Mouse (Mus musculus) limb, embryonic 15.5 days (tissue): ENCODE measurements around the gene Coro2b. TPM values are rescaled to one million over a fixed set of nuclear protein-coding genes. Genes with fewer than 3 reads are reported as not detected.

Experiments
- ATAC-seq: fragments of 200-750 bp; cut with Nextera tagmentation; 2 replicates; pipeline ENCODE4 v1.8.0; 2017; ENCODE audit warnings: low read depth, moderate TSS enrichment; ENCODE audit not compliant: insufficient number of reproducible peaks, low FRiP score, low TSS enrichment
- H3K27ac ChIP-seq: fragments of 300-500 bp; sonication (generic); 2 replicates; pipeline ENCODE4 v1.5.1; 2015; ENCODE audit warnings: moderate library complexity, mild to moderate bottlenecking, inconsistent platforms
- H3K27me3 ChIP-seq: fragments of 300-500 bp; sonication (generic); 2 replicates; pipeline ENCODE4 v1.6.1; 2015; ENCODE audit warnings: inconsistent platforms
- H3K36me3 ChIP-seq: fragments of 300-500 bp; sonication (generic); 2 replicates; pipeline ENCODE4 v1.6.1; 2015; ENCODE audit warnings: inconsistent platforms
- H3K4me1 ChIP-seq: fragments of 300-500 bp; sonication (generic); 2 replicates; pipeline ENCODE4 v1.6.1; 2015; ENCODE audit warnings: inconsistent platforms
- H3K4me2 ChIP-seq: fragments of 300-500 bp; sonication (generic); 2 replicates; pipeline ENCODE4 v1.6.1; 2015; ENCODE audit warnings: mild to moderate bottlenecking, inconsistent platforms
- H3K4me3 ChIP-seq: fragments of 300-500 bp; sonication (generic); 2 replicates; pipeline ENCODE4 v1.5.1; 2015; ENCODE audit warnings: mild to moderate bottlenecking, inconsistent platforms
- H3K9ac ChIP-seq: fragments of 300-500 bp; sonication (generic); 2 replicates; pipeline ENCODE4 v1.6.1; 2015; ENCODE audit warnings: inconsistent platforms
- H3K9me3 ChIP-seq: fragments of 300-500 bp; sonication (generic); 2 replicates; pipeline ENCODE4 v1.6.1; 2016; ENCODE audit warnings: inconsistent platforms
- WGBS: fragments of 180-500 bp; shearing (Covaris S2); methylation state at CpG from one replicate; pipeline ENCODE4 v1.1.7; 2015; 5-methylcytosine and 5-hydroxymethylcytosine counted together
- polyA plus RNA-seq: library from polyadenylated mRNA; unstranded; fragments of >200 nt; fragmentation: Nextera tagmentation; extraction: Ambion mirVana; gene quantifications from 2 replicates; pipeline ENCODE4 v1.2.1, GENCODE M21; 2015

Coro2b gene
- polyA plus RNA-seq, 1 experiment from 2014 or later: 9.4 TPM

GRCm38 (mm10) chr9:62509617-62510016 is 27.2 kb downstream of the Coro2b start:
- Histone ChIP-seq H3K36me3 (no peaks in the 10 kb centered on the region), H3K9ac (no peak overlapping the region), H3K4me3 (no peak overlapping the region), H3K27me3 (no peaks in the 10 kb centered on the region), H3K4me2 (no peak overlapping the region), H3K4me1 (peaks cover 23% of the 10 kb centered on the region), H3K9me3 (no peaks in the 10 kb centered on the region), H3K27ac (no peak overlapping the region)
- ATAC-seq: no peak
- WGBS: 71% methylated on average over 6 of the region's 6 CpGs

- Histone ChIP-seq H3K27me3 (no peaks in the 10 kb centered on the region), H3K9ac (no peak overlapping the region), H3K4me1 (peaks cover 20% of the 10 kb centered on the region), H3K9me3 (no peaks in the 10 kb centered on the region), H3K36me3 (no peaks in the 10 kb centered on the region), H3K4me3 (no peak overlapping the region), H3K4me2 (no peak overlapping the region), H3K27ac (no peak overlapping the region)
- ATAC-seq: no peak
- 81% methylated on average over 10 of the region's 10 CpGs for WGBS
These were observed 27.9 kb downstream of the Coro2b start for GRCm38 (mm10) chr9:62508740-62509524.

DNA sequence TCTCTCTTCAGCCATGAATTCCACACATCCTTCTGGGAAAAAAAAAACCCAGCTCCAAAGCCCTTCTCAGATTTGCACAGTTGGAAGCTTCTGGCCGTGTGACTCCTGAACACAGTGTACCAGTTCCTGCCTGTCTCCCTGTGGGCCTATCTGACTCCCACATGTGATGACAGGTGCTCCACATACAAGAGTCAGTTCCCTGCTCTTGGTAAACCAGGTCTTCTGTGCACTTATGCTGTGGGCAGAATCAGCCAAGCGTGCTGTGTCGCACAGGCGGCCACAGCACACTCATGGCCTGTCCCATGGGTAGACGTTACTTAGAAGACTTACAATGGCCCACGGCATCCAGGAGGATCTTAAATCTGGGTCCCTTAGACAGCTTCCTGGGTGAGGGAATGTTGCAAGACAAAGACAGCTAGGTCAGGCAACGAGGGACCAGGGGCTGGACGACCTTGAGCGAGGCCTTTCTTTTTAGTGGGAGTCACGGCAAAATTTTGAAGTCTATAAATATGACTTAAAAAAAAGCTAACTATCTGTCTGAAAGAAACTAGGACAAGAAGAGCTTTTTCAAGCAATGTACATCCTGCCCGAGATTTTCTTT is 30.3 kb downstream of the Coro2b start:
- WGBS: 79% methylated on average over 11 of the region's 11 CpGs
- H3K9ac ChIP-seq: no peak overlapping the region
- H3K4me1 ChIP-seq: peaks cover 10% of the 10 kb centered on the region; the same call in 1 of the 2 replicates

GRCm38 (mm10) chr9:62504129-62504528 is 32.7 kb downstream of the Coro2b start:
- 71% methylated on average over 7 of the region's 7 CpGs for WGBS
- Histone ChIP-seq H3K27ac (no peak overlapping the region), H3K4me1 (0 out of 2 replicates have a peak, but pooled peaks cover 2% of the 10 kb centered on the region), H3K36me3 (no peaks in the 10 kb centered on the region), H3K27me3 (no peaks in the 10 kb centered on the region), H3K4me3 (no peak overlapping the region), H3K9ac (no peak overlapping the region), H3K9me3 (no peaks in the 10 kb centered on the region), H3K4me2 (no peak overlapping the region)
- no peak for ATAC-seq

More for the DNA sequence above, 30.3 kb downstream of the Coro2b start:
- ATAC-seq: no peak
- Histone ChIP-seq H3K27me3 (no peaks in the 10 kb centered on the region), H3K9me3 (no peaks in the 10 kb centered on the region), H3K36me3 (no peaks in the 10 kb centered on the region), H3K27ac (no peak overlapping the region), H3K4me2 (no peak overlapping the region), H3K4me3 (no peak overlapping the region)

- H3K4me3 ChIP-seq: no peak overlapping the region
- H3K4me1 ChIP-seq: 0 out of 2 replicates have a peak, but pooled peaks cover 2% of the 10 kb centered on the region
- no peak overlapping the region for H3K4me2 ChIP-seq
- H3K27ac ChIP-seq: no peak overlapping the region
- no peaks in the 10 kb centered on the region for H3K36me3 ChIP-seq
- H3K27me3 ChIP-seq: no peaks in the 10 kb centered on the region
- ATAC-seq: no peak
- 74% methylated on average over 2 of the region's 2 CpGs for WGBS
- H3K9me3 ChIP-seq: no peaks in the 10 kb centered on the region
- no peak overlapping the region for H3K9ac ChIP-seq
These were observed 34.5 kb downstream of the Coro2b start for GRCm38 (mm10) chr9:62502361-62502760.

- 90% methylated on average over 3 of the region's 3 CpGs for WGBS
These were observed 35.3 kb downstream of the Coro2b start for GRCm38 (mm10) chr9:62501566-62501965.

DNA sequence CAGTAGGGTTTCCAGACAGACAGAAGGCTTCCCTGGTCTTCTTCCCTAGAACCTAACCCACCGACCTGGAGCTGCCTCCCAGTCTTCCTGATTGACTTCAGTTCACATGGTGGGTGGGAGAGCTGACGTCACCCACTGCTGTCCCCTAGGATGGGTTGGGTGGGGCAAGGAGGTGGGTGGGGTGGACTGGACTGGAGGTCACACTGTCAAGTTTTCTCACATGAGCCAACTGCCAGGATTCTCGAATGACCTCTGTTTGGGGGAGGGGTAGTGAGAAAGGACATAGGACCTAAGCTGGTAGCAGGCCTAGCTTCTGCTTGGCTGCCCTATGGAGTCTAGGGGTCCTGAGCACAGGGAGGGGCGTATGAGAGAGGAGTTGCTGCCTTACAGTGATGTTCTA is 36.8 kb downstream of the Coro2b start:
- no peak for ATAC-seq
- Histone ChIP-seq H3K9ac (no peak overlapping the region), H3K9me3 (no peaks in the 10 kb centered on the region), H3K27me3 (no peaks in the 10 kb centered on the region), H3K4me3 (no peak overlapping the region), H3K4me2 (no peak overlapping the region), H3K27ac (no peak overlapping the region), H3K36me3 (no peaks in the 10 kb centered on the region), H3K4me1 (0 out of 2 replicates have a peak, but pooled peaks cover 2% of the 10 kb centered on the region)
- WGBS: 64% methylated on average over 4 of the region's 4 CpGs

More at GRCm38 (mm10) chr9:62501566-62501965, 35.3 kb downstream of the Coro2b start:
- Histone ChIP-seq H3K36me3 (no peaks in the 10 kb centered on the region), H3K27me3 (no peaks in the 10 kb centered on the region), H3K4me3 (no peak overlapping the region), H3K9me3 (no peaks in the 10 kb centered on the region), H3K27ac (no peak overlapping the region), H3K4me1 (0 out of 2 replicates have a peak, but pooled peaks cover 2% of the 10 kb centered on the region), H3K4me2 (no peak overlapping the region), H3K9ac (no peak overlapping the region)
- no peak for ATAC-seq

- Histone ChIP-seq H3K9me3 (no peaks in the 10 kb centered on the region), H3K4me3 (no peak overlapping the region), H3K27ac (no peak overlapping the region), H3K9ac (no peak overlapping the region), H3K27me3 (no peaks in the 10 kb centered on the region), H3K36me3 (no peaks in the 10 kb centered on the region), H3K4me1 (0 out of 2 replicates have a peak, but pooled peaks cover under 1% of the 10 kb centered on the region), H3K4me2 (no peak overlapping the region)
- WGBS: 79% methylated on average over 6 of the region's 6 CpGs
- ATAC-seq: no peak
These were observed 37.9 kb downstream of the Coro2b start for GRCm38 (mm10) chr9:62498945-62499344.

DNA sequence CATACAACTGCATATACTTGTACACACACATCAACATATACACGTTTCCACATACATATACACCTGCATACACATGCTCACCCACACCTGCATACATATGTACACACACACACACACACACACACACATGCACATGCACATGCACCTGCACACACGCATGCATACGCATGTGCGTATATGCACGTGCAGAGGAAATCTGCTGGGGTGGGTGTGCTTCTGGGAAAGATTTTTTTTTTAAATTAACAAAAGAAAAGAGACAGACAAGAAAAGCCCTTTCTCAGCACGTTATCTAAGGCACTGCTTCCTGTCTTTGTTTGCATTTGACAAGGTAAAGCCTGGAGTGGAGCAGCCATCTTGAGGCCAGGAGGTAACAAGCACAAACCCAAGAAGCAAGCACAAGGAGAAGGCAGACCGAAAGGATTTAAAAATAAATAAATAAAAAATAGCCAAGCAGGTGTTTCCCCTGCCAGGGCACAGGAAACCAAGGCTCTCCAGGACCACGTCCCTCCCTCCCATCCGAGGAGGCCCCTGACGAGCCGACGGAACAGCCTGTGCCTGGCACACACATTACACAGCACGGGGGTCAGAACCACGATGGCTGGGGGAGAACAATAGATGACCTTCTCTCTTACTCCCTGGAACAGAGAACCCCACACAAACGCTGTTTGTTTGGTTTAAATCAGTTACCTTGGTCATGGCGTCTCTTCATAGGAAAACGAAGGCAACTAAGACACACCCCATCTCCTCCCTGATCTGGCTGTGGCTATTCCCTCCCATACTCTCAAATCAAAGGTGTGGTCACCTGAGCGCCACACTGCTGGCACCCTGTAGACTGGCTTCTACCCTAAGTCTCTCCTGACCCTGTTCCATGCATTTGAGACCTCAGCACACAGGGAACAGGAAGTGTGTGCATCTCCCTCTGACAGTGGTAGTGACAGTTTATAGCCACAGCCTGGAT is 39.4 kb downstream of the Coro2b start:
- Histone ChIP-seq H3K36me3 (no peaks in the 10 kb centered on the region), H3K9me3 (no peaks in the 10 kb centered on the region), H3K4me3 (no peak overlapping the region), H3K9ac (no peak overlapping the region), H3K4me1 (no peaks in the 10 kb centered on the region), H3K27ac (no peak overlapping the region), H3K27me3 (no peaks in the 10 kb centered on the region), H3K4me2 (no peak overlapping the region)
- 57% methylated on average over 18 of the region's 18 CpGs for WGBS
- no peak for ATAC-seq

GRCm38 (mm10) chr9:62492306-62492990 is 44.4 kb downstream of the Coro2b start:
- H3K4me3 ChIP-seq: no peak overlapping the region
- ATAC-seq: no peak
- H3K36me3 ChIP-seq: no peaks in the 10 kb centered on the region
- no peak overlapping the region for H3K27ac ChIP-seq
- H3K4me1 ChIP-seq: peaks cover 10% of the 10 kb centered on the region; the same call in 1 of the 2 replicates
- no peak overlapping the region for H3K9ac ChIP-seq
- no peak overlapping the region for H3K4me2 ChIP-seq
- 70% methylated on average over 6 of the region's 6 CpGs for WGBS
- no peaks in the 10 kb centered on the region for H3K9me3 ChIP-seq
- H3K27me3 ChIP-seq: no peaks in the 10 kb centered on the region

DNA sequence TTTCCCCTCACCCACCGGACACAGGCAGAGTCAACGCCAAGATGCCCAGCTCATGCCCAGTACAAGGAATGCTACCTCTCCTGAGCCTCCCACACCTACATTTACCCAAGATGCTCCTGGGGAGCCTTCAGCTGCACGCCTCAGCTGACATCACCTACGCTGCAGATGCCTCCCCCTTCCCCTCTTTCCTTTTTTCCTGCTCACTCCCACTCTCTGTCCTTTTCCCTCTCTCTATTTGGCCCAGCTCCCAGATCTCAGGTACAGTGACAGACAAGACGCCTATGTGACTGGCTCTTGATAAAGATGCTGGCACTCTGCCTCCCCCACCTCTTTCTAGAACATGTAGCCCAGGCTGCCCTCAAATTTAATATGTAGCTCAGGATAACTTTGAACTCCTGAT is 45.2 kb downstream of the Coro2b start:
- Histone ChIP-seq H3K27ac (no peak overlapping the region), H3K27me3 (no peaks in the 10 kb centered on the region), H3K36me3 (no peaks in the 10 kb centered on the region), H3K4me3 (no peak overlapping the region), H3K4me1 (peaks cover 10% of the 10 kb centered on the region; the same call in 1 of the 2 replicates), H3K9ac (no peak overlapping the region), H3K9me3 (no peaks in the 10 kb centered on the region), H3K4me2 (no peak overlapping the region)
- ATAC-seq: no peak
- 79% methylated on average over 5 of the region's 5 CpGs for WGBS
